Mouse (Mus musculus) retina, postnatal 7 days (tissue): ENCODE results near the gene Fcna.

Experiments used
- DNase-seq: peaks from one replicate; pipeline ENCODE4 v3.0.0-alpha.2; 2012; ENCODE audit warnings: low read depth, low spot score

The Fcna gene

GRCm38 (mm10) chr2:25627811-25628210, at the start of gene Fcna:
Gene Fcna, minus strand, starts transcription at chr2:25628030.
- DNase-seq, result no peak

DNA sequence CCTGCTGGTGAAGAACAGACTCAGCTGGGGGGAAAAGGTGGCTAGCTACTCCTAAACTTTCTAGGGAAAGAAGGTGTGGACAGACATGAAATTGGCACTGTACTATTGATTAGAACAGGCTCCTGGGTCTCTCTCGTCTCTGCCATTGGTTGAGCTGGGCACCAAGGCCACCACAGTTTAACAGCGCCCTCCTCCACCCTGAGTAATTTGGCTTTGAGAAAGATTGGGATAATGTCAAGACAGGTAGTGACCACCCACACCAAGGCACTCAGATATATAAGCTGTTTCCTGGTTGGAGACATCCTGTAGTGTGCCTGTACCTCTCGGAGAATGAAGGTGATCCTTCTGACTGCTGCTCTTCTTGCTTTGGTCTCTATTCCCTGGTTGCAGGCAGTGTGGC, 48.7 kb upstream of the Fcna start, which contains the start of gene Lcn6:
TSS of gene Lcn6 (plus strand) at position 301 of the 400 bp plus-strand sequence.
- DNase-seq, result no peak

GRCm38 (mm10) chr2:25666516-25666915, 38.7 kb upstream of the Fcna start:
- DNase-seq, result no peak

DNA sequence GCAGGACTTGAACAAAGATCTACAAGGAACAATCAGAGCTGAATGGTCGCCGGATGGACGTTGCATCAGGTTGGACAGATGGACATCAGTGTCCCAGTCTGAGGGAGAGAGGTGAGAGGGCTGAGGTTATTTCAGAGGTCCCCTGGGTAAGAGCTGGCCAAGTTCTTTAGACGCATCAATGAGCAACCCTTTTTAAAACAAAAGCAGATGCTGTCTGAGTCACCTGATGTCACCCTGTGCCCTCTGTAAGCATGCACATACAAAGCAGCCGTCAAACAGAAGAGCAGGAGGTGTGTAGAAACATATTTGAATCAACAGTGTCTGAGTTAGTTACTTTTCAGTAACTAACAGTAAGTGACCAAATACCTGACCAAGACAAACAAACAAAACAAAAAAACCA, 36.3 kb upstream of the Fcna start:
- no peak for DNase-seq

GRCm38 (mm10) chr2:25663511-25663910, 35.7 kb upstream of the Fcna start:
- no peak for DNase-seq

DNA sequence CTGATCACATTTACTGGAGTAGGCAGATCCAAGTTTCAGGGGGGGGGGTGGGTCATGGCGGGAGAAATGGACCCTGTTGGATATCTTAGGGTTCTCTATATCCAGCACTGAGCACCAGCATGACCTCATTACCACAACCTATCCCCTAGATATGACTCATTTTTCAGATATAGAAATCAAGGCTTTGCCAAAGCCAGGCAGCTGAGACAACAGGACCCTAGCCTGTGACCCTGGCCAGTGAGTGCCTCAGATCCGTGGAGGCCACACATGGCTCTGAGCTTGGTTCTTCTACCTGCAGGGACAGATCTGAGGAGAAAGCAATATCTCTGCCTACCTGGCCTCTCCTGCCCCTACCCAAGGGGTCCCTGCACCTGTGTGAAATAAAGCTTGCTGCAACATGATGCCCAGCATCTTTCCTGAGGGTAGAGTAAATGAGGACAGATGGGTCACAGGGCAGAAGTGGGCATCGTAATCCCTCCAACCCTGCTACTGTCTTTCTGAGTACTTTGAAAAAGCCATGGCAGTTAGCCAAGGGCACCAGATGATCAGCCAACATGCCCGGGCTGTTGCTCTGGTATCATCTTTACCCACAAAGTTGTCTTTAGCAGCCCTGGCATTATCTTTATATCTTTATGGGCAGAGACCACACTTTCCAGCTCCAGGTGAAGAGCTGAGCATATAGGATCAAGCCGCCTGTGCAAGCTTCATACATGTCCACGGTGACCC, 33.6 kb upstream of the Fcna start:
- no peak for DNase-seq

- no peak for DNase-seq
Measured at GRCm38 (mm10) chr2:25660279-25660678, 32.4 kb upstream of the Fcna start.

DNA sequence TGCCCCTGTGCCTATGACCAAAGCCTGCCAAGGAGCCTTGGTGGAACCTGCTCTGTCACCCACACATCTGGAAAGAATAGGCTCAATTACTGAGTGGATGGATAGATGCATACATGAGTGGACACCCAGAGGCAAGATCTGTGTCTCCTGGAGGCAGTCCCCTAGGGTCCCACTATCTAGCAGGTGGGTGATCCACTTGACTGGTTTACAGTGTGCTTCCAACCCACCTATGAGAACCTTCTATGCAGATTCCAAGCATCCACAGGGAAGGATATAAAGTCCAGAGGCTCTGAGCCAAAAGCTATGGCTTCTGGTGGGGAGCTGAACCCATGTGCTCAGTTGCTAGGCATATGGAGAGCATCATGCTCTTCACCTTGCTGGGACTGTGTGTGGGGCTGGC, 29.8 kb upstream of the Fcna start, which contains the start of gene Lcn5:
TSS of gene Lcn5 (plus strand) at position 301 of the 400 bp plus-strand sequence.
- DNase-seq, result no peak

DNA sequence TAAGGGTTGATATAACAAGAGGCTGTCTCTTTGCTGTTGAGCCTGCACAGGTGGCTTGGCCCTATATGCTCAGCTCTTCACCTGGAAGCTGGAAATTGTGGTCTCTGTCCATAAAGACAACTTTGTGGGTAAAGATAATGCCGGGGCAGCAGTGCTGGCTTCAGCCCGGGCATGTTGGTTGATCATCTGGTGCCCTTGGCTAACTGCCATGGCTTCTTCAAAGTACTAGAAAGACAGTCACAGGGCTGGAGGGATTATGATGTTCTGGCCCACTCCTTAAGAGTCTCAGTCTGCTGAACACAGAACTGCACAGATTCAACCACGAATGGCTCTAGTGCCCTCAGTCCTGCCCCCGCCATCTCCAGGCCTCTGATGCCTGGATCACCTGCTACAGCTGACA, 29.4 kb upstream of the Fcna start:
- DNase-seq, result no peak

DNA sequence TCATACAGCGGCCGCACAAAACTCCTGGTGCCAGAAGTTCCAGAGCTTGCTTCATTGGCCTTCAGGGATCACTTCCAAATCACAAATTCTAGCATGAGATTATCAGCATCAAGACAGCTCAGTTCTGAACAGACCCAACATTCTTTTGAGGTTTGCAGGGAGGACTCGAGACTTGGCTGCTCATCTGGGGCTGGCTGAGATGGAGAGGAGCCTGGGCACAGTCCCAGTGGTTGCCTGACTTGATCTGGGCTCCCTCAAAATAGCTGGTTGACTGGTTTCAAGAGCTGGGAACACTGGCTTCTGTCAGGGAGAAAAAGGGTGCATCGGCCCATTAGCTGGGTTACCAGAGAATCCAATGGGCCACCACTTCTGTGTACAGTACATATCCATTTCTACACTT, 28.9 kb upstream of the Fcna start:
- no peak for DNase-seq

GRCm38 (mm10) chr2:25654502-25654901, 26.7 kb upstream of the Fcna start:
- DNase-seq, result no peak

GRCm38 (mm10) chr2:25652902-25653301, 25.1 kb upstream of the Fcna start, which contains the start of gene Lcn8:
Gene Lcn8, plus strand, starts transcription at chr2:25653120.
- DNase-seq, result no peak

GRCm38 (mm10) chr2:25639890-25640289, 12.1 kb upstream of the Fcna start:
- no peak for DNase-seq

GRCm38 (mm10) chr2:25634046-25634445, 6.2 kb upstream of the Fcna start:
- no peak for DNase-seq

DNA sequence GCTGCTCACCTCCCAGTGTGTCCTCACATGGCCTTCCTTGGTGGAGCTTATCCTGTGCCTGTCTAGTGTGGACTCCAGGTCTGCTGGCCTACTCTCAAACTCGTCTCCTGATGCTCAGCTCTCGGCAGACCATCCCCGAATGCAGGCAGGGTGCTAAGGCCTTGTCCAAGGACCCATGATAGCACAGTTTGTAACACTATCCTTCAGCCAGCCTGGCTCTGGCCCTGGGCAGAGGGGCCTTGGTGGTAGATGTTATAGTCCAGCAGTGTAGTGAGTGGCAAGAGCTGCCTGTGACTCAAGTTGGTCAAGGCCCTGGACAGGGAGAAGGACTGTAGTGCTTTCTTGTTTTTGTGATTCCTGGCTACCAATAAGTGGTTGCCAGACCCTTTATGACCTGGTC, 5.8 kb upstream of the Fcna start:
- no peak for DNase-seq

GRCm38 (mm10) chr2:25628738-25629137, 908 bp upstream of the Fcna start:
- no peak for DNase-seq

DNA sequence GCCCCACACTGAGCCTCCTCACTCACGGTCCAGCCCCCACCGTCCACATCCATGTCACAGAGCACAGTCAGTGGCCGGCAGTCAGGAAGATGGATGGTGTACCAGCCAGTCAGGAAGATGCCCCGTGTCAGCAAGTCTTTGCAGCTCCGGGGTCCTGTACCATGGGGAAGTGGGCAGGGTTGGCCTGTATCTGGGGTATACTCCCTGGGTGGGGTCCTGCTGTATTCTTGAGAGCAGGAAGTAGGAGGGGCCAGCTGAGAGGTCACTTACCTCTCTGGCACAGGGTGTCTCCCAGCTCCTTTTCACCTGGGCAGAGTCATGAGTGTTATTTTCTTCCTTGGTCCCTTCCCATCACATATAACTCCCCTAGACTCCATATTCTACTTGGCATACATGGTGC, 1.8 kb downstream of the Fcna start:
- DNase-seq, result no peak

DNA sequence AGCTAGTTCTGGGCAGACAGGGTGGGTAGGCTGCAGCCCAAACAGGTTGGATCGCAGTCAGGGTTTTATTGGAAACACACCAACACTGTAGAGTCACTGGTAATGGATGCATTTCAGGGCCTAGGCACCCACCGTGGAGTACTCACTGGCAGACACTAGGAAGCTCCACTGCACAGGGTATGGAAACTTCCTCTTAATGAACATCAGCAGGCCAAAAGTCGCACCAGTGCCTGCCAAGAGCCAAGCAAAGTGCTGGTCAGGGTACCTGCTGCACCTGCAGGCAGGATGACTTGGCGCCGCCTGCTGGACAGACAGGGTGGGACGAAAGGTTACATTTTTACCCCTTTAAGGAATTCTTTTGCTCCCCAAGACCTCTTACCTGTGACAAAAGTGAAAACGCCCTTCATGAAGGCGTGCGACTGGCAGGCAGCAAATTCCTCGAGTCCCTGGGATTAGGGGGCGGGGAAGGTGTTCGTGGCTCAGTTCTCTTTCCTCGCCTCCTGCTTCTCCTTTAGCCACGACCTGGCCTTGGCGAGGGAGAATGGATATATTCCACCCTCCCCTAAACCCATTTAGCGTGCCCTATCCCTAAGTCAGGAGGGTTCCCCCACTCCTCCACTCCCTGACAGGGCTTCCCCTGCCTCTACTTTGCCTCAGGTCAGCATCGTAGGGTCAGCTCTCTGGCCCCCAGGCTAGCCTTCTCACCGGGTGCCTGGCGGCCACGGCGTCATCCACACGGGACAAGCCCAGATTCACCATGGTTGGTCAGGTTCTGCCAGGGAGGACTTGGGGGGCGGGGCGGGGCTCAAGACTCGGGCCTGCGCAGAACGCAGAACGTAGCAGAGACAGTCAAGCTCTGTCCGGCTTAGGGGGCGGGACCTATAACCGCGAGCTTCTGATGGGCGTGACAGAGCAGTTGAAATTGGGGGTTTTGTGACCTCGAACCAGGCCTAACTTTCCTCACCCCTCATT, 6.3 kb downstream of the Fcna start, which contains the start of gene Tmem141:
TSS of gene Tmem141 (minus strand) at position 777 of the 972 bp plus-strand sequence.
- DNase-seq, result peak; percentile 73

- DNase-seq, result no peak
Measured at GRCm38 (mm10) chr2:25620852-25621228, 7.0 kb downstream of the Fcna start.

- DNase-seq, result no peak
Measured at GRCm38 (mm10) chr2:25620386-25620785, 7.4 kb downstream of the Fcna start.

DNA sequence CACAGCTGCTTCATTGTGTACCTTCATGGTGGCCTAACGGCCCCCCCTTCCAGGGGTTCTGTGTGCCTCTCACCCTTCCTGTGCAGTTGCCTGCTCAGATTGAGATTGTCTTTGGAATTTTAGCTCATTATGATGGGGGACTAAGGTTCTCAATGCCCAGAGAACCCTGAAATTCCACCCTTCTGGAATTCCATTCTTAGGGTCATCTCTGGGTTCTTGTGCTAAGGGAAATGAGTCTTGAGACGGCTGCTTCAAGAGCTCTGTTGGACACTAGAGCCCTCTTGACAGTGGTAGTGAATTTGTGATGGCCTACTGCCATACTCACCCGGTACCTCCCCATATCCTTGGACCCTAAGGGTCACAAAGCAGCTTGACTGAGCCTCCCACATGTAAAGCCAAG, 10.3 kb downstream of the Fcna start, which contains the start of gene Ccdc183:
TSS of gene Ccdc183 (minus strand) at position 101 of the 400 bp plus-strand sequence.
- DNase-seq, result no peak

GRCm38 (mm10) chr2:25616398-25616797, 11.4 kb downstream of the Fcna start:
- no peak for DNase-seq
